ENCODE assay signal across 9 mouse cellular contexts in the genomic region with DNA sequence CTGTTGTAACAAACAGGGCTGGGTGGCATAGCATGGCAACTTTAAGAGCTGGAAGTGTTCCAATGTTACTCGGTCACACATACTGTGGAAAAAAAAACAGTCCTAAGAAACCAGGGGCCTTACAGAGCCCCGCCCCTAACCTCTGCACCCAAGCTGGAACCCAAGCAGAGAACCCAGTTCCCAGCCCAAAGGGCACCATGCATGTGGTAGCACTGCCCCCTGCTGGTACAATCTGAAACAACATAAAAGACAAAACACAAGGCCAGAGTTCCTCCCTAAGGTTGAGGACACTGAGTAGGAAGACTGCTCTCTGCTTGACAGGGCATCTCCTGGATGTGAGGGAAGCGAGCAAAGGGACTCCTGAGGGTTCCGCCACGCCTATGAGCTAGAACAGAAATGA. TPM values are rescaled to one million over a fixed set of nuclear protein-coding genes. Genes with fewer than 3 reads are reported as not detected.
DNase-seq lines count a peak whose midpoint lies in the region; ATAC-seq and TF ChIP-seq lines count a peak whose summit lies in the region.
"Had no signal": no experiment of that assay in that cellular context is flagged by ENCODE, and none has a peak within 500 bp of the region (broad histone marks: within the 10 kb centered on the region; RNA-seq: fewer than 3 reads in every experiment).

No protein-coding gene starts in this region.

- H3K9ac ChIP-seq in heart, adult 2 months (ENCODE audit: low read depth, low read length), result no peak overlapping the region
- H3K9ac ChIP-seq in heart, embryonic 11.5 days (ENCODE audit: low read depth, low read length), result no peak overlapping the region
- H3K9ac ChIP-seq in forebrain, postnatal 0 days, result no peak overlapping the region
- H3K9ac ChIP-seq in liver, postnatal 0 days (replicated peaks), result no peak overlapping the region
- H3K9ac ChIP-seq: liver, embryonic 15.5 days had no signal

- H3K4me2 ChIP-seq in heart, embryonic 11.5 days, result no peak overlapping the region
- no peak overlapping the region for H3K4me2 ChIP-seq in forebrain, postnatal 0 days (ENCODE audit: low read depth)
- H3K4me2 ChIP-seq in liver, postnatal 0 days (ENCODE audit: low read depth, low read length), result no peak overlapping the region
- H3K4me2 ChIP-seq: liver, embryonic 15.5 days had no signal

- H3K4me3 ChIP-seq in heart, adult 2 months, result no peak overlapping the region
- H3K4me3 ChIP-seq in heart, embryonic 11.5 days (ENCODE audit: low read depth, low read length), result no peak overlapping the region
- no peak overlapping the region for H3K4me3 ChIP-seq in E14TG2a.4 (replicated peaks; ENCODE audit: low read length)
- no peak overlapping the region for H3K4me3 ChIP-seq in forebrain, postnatal 0 days (ENCODE audit: low read depth, low read length)
- no peak overlapping the region for H3K4me3 ChIP-seq in liver, postnatal 0 days (ENCODE audit: low read depth, low read length)
- H3K4me3 ChIP-seq: liver, embryonic 15.5 days had no signal

- no peaks in the 10 kb centered on the region for H3K9me3 ChIP-seq in heart, embryonic 11.5 days (replicated peaks; ENCODE audit: control insufficient read depth, low read length)
- no peaks in the 10 kb centered on the region for H3K9me3 ChIP-seq in E14TG2a.4 (ENCODE audit: low read length)
- no peaks in the 10 kb centered on the region for H3K9me3 ChIP-seq in forebrain, postnatal 0 days (ENCODE audit: low read length)
- no peaks in the 10 kb centered on the region for H3K9me3 ChIP-seq in liver, postnatal 0 days (ENCODE audit: low read length)
- H3K9me3 ChIP-seq: liver, embryonic 15.5 days had no signal

- H3K79me2 ChIP-seq in heart, adult 2 months (replicated peaks; ENCODE audit: control insufficient read depth, insufficient read depth, low read length), result no peaks in the 10 kb centered on the region

- WGBS in heart, adult 2 months, result 6% methylated on average over 5 of the region's 5 CpGs
- 11% methylated on average over 5 of the region's 5 CpGs for WGBS in heart, embryonic 11.5 days (ENCODE audit: insufficient replicate concordance)
- WGBS in forebrain, postnatal 0 days, result 19% methylated on average over 5 of the region's 5 CpGs
- WGBS in liver, postnatal 0 days (ENCODE audit: insufficient replicate concordance), result 16% methylated on average over 5 of the region's 5 CpGs

- intact Hi-C loops in heart, adult 2 months (cut with DNase I), result loop anchor here (1.0 kb wide), 1 partner anchor 148 kb away; no protein-coding TSS in a partner anchor

- no peak overlapping the region for H3K27ac ChIP-seq in heart, adult 2 months
- H3K27ac ChIP-seq in heart, embryonic 11.5 days (ENCODE audit: low read depth, low read length), result no peak overlapping the region
- no peak overlapping the region for H3K27ac ChIP-seq in forebrain, postnatal 0 days (ENCODE audit: low read depth, low read length)
- H3K27ac ChIP-seq in liver, postnatal 0 days (ENCODE audit: low read depth), result no peak overlapping the region
- H3K27ac ChIP-seq: liver, embryonic 15.5 days had no signal

- no peaks in the 10 kb centered on the region for H3K27me3 ChIP-seq in heart, adult 2 months (ENCODE audit: control insufficient read depth, insufficient read depth, low read length)
- H3K27me3 ChIP-seq in heart, embryonic 11.5 days (ENCODE audit: control insufficient read depth, insufficient read depth, low read length), result peaks cover 14% of the 10 kb centered on the region
- H3K27me3 ChIP-seq in E14TG2a.4 (ENCODE audit: insufficient read depth, low read length), result peaks cover 22% of the 10 kb centered on the region
- no peaks in the 10 kb centered on the region for H3K27me3 ChIP-seq in forebrain, postnatal 0 days (ENCODE audit: insufficient read depth, low read length)
- no peaks in the 10 kb centered on the region for H3K27me3 ChIP-seq in liver, postnatal 0 days (ENCODE audit: insufficient read depth, low read length)
- H3K27me3 ChIP-seq in splenic B cell, adult 2 months (ENCODE audit: control insufficient read depth, insufficient read depth, low read length, poor library complexity, severe bottlenecking), result no peaks in the 10 kb centered on the region
- H3K27me3 ChIP-seq: liver, embryonic 15.5 days had no signal

- no peak for ATAC-seq in heart, embryonic 11.5 days (replicated peaks; ENCODE audit: insufficient number of reproducible peaks, low FRiP score, low TSS enrichment)
- ATAC-seq in cerebellum, adult (ENCODE audit: insufficient number of reproducible peaks, low FRiP score, low TSS enrichment), result 0 out of 2 replicates have a peak, but pooled peaks have one; percentile 43
- peak; percentile 62; the same call in 1 of the 2 replicates for ATAC-seq in forebrain, postnatal 0 days
- no peak; the same call in 1 of the 2 replicates for ATAC-seq in liver, postnatal 0 days

- H3K4me1 ChIP-seq in heart, adult 2 months (ENCODE audit: control insufficient read depth, insufficient read depth, low read length), result no peaks in the 10 kb centered on the region
- H3K4me1 ChIP-seq in heart, embryonic 11.5 days (ENCODE audit: control insufficient read depth, insufficient read depth, low read length), result no peaks in the 10 kb centered on the region
- H3K4me1 ChIP-seq in E14TG2a.4 (replicated peaks; ENCODE audit: low read depth, low read length), result peaks cover 3% of the 10 kb centered on the region
- no peaks in the 10 kb centered on the region for H3K4me1 ChIP-seq in forebrain, postnatal 0 days (ENCODE audit: insufficient read depth)
- no peaks in the 10 kb centered on the region for H3K4me1 ChIP-seq in liver, postnatal 0 days (ENCODE audit: insufficient read depth)
- H3K4me1 ChIP-seq: liver, embryonic 15.5 days had no signal

- no peaks in the 10 kb centered on the region for H3K36me3 ChIP-seq in heart, adult 2 months (ENCODE audit: control insufficient read depth, insufficient read depth, low read length)
- H3K36me3 ChIP-seq in heart, embryonic 11.5 days (ENCODE audit: control insufficient read depth, insufficient read depth, low read length), result no peaks in the 10 kb centered on the region
- no peaks in the 10 kb centered on the region for H3K36me3 ChIP-seq in E14TG2a.4 (ENCODE audit: insufficient read depth, low read length)
- no peaks in the 10 kb centered on the region for H3K36me3 ChIP-seq in forebrain, postnatal 0 days (ENCODE audit: insufficient read depth)
- H3K36me3 ChIP-seq in liver, postnatal 0 days (replicated peaks; ENCODE audit: insufficient read depth, low read length), result no peaks in the 10 kb centered on the region
- no peaks in the 10 kb centered on the region for H3K36me3 ChIP-seq in splenic B cell, adult 2 months (ENCODE audit: control insufficient read depth, insufficient read depth, low read length, poor library complexity, severe bottlenecking)
- H3K36me3 ChIP-seq: liver, embryonic 15.5 days had no signal

- peak; percentile 14 to 31 for DNase-seq in heart, adult 2 months
- DNase-seq in forebrain, postnatal 0 days, result peak; percentile 86
- DNase-seq in kidney, postnatal 14 days, result peak; percentile 65
- DNase-seq in liver, postnatal 0 days, result peak; percentile 62
- peak; percentile 51 for DNase-seq in splenic B cell, adult 2 months (ENCODE audit: low read depth, low spot score)

- TF ChIP-seq EP300 in heart, adult 2 months (IDR thresholded peaks at IDR 0.05; ENCODE audit: insufficient read depth, low read depth, low read length), result no peak
- no peak for TF ChIP-seq EP300 in liver, postnatal 0 days (IDR thresholded peaks at IDR 0.05; ENCODE audit: low read depth)

- no peak for TF ChIP-seq POLR2A in heart, adult 2 months (IDR thresholded peaks at IDR 0.05; ENCODE audit: insufficient read depth, low read depth, low read length)

- TF ChIP-seq CTCF in heart, adult 2 months (IDR thresholded peaks at IDR 0.05), result peak; percentile 81
- peak; percentile 64 for TF ChIP-seq CTCF in E14TG2a.4 (conservative IDR thresholded peaks at IDR 0.05; ENCODE audit: low read length)
- peak; percentile 98 for TF ChIP-seq CTCF in forebrain, postnatal 0 days (IDR thresholded peaks at IDR 0.05; ENCODE audit: low read depth)
- TF ChIP-seq CTCF in liver, postnatal 0 days (IDR thresholded peaks at IDR 0.05; ENCODE audit: low read depth), result peak; percentile 90

RNA-seq across cellular contexts. Expression of gene Cpz, which starts 14.9 kb away (rescaled TPM):
- under 1 TPM; 0.39 to 0.50 TPM for total RNA-seq in heart, adult 2 months (2021)
- polyA plus RNA-seq in heart, adult 2 months (2012; rRNA removed), result 2.2 and 2.3 TPM in 2 replicates
- polyA plus RNA-seq in heart, embryonic 11.5 days (2014; fragmentation: Nextera tagmentation; extraction: Ambion mirVana), result 4.5 and 5.9 TPM in 2 replicates
- 3.5 and 14.3 TPM in 2 replicates for total RNA-seq in forebrain, postnatal 0 days (2014; rRNA removed)
- 1.8 and 2.2 TPM in 2 replicates for polyA plus RNA-seq in forebrain, postnatal 0 days (2015; fragmentation: Nextera tagmentation; extraction: Ambion mirVana)
- 1.5 and 1.8 TPM in 2 replicates for polyA plus RNA-seq in liver, postnatal 0 days (2015; fragmentation: Nextera tagmentation; extraction: Ambion mirVana)

Comparison
In these comparisons a context has a peak if more than half of its experiments do, and no peak if none do; other contexts are left out.
1. DNase-seq: peak in every context shown above with its lines; median percentile 86 in forebrain, postnatal 0 days; 65 in kidney, postnatal 14 days; 62 in liver, postnatal 0 days; 51 in splenic B cell, adult 2 months; 22 in heart, adult 2 months.
2. ATAC-seq: peak in cerebellum, adult (single experiment) and forebrain, postnatal 0 days (single experiment); none in heart, embryonic 11.5 days (single experiment) and liver, postnatal 0 days (single experiment).
3. Peak in every context shown above with its lines, with median percentiles within 50 percentile points of each other: CTCF ChIP-seq.